Mouse (Mus musculus) gonadal fat pad, adult 2 months (tissue): ENCODE measurements around the gene Prss22. TPM values are rescaled to one million over a fixed set of nuclear protein-coding genes. Genes with fewer than 3 reads are reported as not detected.

Experiments used
- DNase-seq: peaks from one replicate; pipeline ENCODE4 v3.0.0-alpha.2; 2012; ENCODE audit warnings: low read depth
- polyA plus RNA-seq: library from polyadenylated mRNA; depleted of rRNA; stranded (reverse); fragments of >200 nt; gene quantifications from 2 replicates; pipeline ENCODE4 v1.2.3, GENCODE M21; 2012; rRNA removed

Gene Prss22
- 0.15 and 0.18 TPM in 2 replicates for polyA plus RNA-seq

- DNase-seq = no peak
Measured at GRCm38 (mm10) chr17:23997901-23998300, at the start of gene Prss22. TSS of gene Prss22 (minus strand) at chr17:23998100.

- no peak for DNase-seq
Measured at GRCm38 (mm10) chr17:24046026-24046425, 48.1 kb upstream of the Prss22 start.

GRCm38 (mm10) chr17:24045608-24046007 is 47.7 kb upstream of the Prss22 start:
- DNase-seq = no peak

GRCm38 (mm10) chr17:24044482-24044881 is 46.6 kb upstream of the Prss22 start:
- no peak for DNase-seq

GRCm38 (mm10) chr17:24037844-24038243 is 39.9 kb upstream of the Prss22 start, which contains the start of gene Prss27:
TSS of gene Prss27 (plus strand) at chr17:24038144.
- DNase-seq = no peak

- DNase-seq = no peak
Measured at GRCm38 (mm10) chr17:24037360-24037759, 39.5 kb upstream of the Prss22 start.

GRCm38 (mm10) chr17:24036954-24037353 is 39.1 kb upstream of the Prss22 start:
- no peak for DNase-seq

GRCm38 (mm10) chr17:24035087-24035486 is 37.2 kb upstream of the Prss22 start:
- DNase-seq = no peak

- no peak for DNase-seq
Measured at GRCm38 (mm10) chr17:24030551-24030950, 32.7 kb upstream of the Prss22 start.

- DNase-seq = no peak
Measured at GRCm38 (mm10) chr17:24029477-24029876, 31.6 kb upstream of the Prss22 start.

- DNase-seq = no peak
Measured at GRCm38 (mm10) chr17:24021375-24022199, 23.7 kb upstream of the Prss22 start.

GRCm38 (mm10) chr17:24020696-24021095 is 22.8 kb upstream of the Prss22 start:
- no peak for DNase-seq

- no peak for DNase-seq
Measured at GRCm38 (mm10) chr17:24015727-24016126, 17.8 kb upstream of the Prss22 start.

- no peak for DNase-seq
Measured at GRCm38 (mm10) chr17:24014433-24014965, 16.6 kb upstream of the Prss22 start.

- no peak for DNase-seq
Measured at GRCm38 (mm10) chr17:24012921-24013320, 15.0 kb upstream of the Prss22 start.

GRCm38 (mm10) chr17:24009617-24010016 is 11.7 kb upstream of the Prss22 start:
- DNase-seq = no peak

- peak; percentile 70 for DNase-seq
Measured at GRCm38 (mm10) chr17:24008105-24008504, 10.2 kb upstream of the Prss22 start.

- DNase-seq = peak; percentile 87
Measured at GRCm38 (mm10) chr17:24007391-24007790, 9.5 kb upstream of the Prss22 start.

GRCm38 (mm10) chr17:24006930-24007329 is 9.0 kb upstream of the Prss22 start:
- DNase-seq = no peak

- peak; percentile 58 for DNase-seq
Measured at GRCm38 (mm10) chr17:24005049-24005448, 7.1 kb upstream of the Prss22 start.

GRCm38 (mm10) chr17:24004071-24004665 is 6.3 kb upstream of the Prss22 start:
- DNase-seq = no peak

GRCm38 (mm10) chr17:24000404-24000803 is 2.5 kb upstream of the Prss22 start:
- peak; percentile 66 for DNase-seq

- no peak for DNase-seq
Measured at GRCm38 (mm10) chr17:23998383-23998782, 483 bp upstream of the Prss22 start.
